Mouse (Mus musculus) gastrocnemius, adult 8-10 months (tissue): Measurements from ENCODE around the gene S100a3. TPM values are rescaled to one million over a fixed set of nuclear protein-coding genes. Genes with fewer than 3 reads are reported as not detected.

Experiments
- DNase-seq, 2 experiments: peaks; one replicate each; pipeline ENCODE4 v3.0.0; 2022; ENCODE audit warnings: low spot score in 2 of 2
- total RNA-seq, 4 experiments: library from RNA; stranded (reverse); gene quantifications; 2 replicates each; pipeline ENCODE4 v1.2.4; 2022

The S100a3 gene
- total RNA-seq = not detected

DNA sequence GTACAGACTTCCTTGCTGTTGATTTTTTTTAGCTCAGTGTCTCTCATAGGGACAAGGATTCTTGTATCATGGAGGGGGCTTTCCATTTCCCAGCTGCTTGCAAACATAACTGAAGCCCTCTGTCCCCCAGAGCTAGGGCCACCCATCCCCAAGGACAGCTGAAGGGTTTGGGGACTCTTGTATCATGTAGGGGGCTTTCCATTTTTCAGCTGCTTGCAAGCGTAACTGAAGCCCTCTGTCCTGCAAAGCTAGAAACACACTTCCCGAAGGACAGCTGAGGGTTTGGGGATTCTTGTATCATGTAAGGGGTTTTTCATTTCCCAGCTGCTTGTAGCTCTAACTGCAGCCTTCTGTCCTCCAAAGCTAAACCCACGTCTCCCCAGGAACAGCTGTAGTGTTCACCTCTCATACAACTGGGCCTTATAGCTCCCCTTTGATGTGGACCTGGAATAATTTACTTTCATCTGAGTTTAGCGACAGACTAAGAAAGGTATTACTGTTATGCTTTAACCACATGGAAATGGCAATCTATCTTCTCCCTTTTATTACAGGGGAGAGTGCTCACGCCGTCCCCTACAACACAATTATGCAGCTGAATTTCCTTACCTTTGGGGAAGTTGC, at the start of gene S100a3:
Gene S100a3, plus strand, starts transcription at position 571 of the 621 bp plus-strand sequence.
- DNase-seq = no peak

DNA sequence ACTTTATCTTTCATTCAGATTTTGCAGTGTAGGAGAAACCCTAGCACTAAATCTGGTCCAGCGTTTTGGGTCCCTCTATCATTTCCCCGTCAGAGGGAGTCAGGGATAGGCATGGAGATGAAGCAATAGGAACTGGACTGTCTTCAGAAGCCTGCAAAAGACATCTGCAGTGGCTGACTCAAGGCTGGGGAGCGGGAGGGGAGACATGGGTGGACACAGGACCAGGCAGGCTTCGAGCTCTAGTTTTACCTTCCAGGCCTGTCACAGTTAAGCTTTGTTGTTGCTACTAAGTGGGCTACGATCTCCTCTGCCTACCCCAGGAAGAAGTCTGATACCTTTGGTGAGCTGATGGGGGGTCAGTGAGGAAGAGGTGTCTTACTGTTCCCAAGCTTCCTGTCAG, 48.1 kb upstream of the S100a3 start:
- no peak for DNase-seq

GRCm38 (mm10) chr3:90512948-90513642, 47.3 kb upstream of the S100a3 start:
- no peak for DNase-seq

- DNase-seq = peak; percentile 52 to 64
Observed at GRCm38 (mm10) chr3:90513796-90514590, 46.4 kb upstream of the S100a3 start, which contains the start of the genes S100a1 and S100a13. Gene S100a1, minus strand, starts transcription at chr3:90514392. Gene S100a13, plus strand, starts transcription at chr3:90514435.

DNA sequence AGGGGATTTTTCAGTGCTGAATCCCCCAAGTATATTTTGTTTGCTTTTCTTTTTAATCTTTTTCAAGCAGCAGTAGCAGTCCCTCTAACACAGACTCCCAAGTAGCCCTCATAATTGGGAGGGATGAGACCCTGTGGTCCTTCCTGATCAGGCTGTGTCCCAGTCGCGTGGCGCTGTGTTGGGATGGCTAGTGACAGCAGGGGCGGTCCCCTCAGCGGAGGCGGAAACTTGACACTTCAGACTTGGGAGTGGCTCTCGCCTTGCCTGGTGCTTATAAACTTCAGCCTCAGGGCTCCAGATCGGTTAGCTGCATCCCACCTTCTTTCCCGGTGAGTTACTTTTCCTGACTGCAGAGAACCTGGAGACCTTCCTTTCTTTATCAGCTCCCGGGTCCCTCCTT, 45.7 kb upstream of the S100a3 start:
- peak; percentile 53 to 65 for DNase-seq

- no peak for DNase-seq
Observed at GRCm38 (mm10) chr3:90515242-90515641, 45.1 kb upstream of the S100a3 start.

- DNase-seq = no peak
Observed at GRCm38 (mm10) chr3:90515789-90516188, 44.6 kb upstream of the S100a3 start.

- no peak for DNase-seq
Observed at GRCm38 (mm10) chr3:90517711-90518110, 42.7 kb upstream of the S100a3 start.

DNA sequence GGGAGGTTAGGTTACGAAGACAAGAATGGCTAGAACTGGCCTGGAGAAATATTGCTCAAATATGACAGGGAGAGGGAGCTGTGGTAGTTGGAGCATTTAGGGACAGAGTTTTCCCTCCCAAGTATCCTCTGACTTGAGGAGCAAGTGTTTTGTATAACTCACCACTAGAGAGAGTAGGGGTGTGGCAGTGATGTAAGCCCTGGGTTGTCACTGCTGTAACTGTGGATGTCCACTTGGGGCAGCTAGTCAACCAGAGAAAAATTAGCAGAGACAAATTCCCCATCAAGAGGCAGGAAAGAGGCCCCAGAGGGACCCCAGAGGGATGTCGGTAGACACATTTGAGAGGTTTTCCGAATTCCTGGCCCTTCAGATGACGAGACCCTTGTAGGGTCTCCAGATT, 35.0 kb upstream of the S100a3 start:
- no peak for DNase-seq

GRCm38 (mm10) chr3:90526076-90526475, 34.3 kb upstream of the S100a3 start:
- DNase-seq = no peak

DNA sequence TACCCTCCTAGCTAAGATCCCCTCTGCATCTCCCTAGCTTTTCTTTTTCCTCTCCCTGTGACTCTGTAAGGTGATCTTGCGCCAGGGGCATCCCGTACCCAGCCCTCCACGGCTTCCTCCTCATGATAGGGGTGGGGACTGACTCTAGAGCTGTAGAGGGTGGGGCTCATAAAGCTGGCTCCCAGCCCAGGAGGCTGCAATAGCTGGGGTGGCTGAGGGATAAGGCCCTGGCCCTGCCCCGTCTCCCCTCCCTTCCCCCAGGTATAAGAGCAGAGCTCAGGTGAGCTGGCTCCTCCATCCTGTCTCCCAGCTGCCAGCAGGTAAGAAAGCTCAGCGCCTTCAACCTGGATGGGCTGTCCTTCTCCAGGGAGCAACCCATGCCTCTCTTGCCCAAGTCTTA, 33.8 kb upstream of the S100a3 start, which contains the start of gene S100a14:
Gene S100a14, plus strand, starts transcription at position 277 of the 400 bp plus-strand sequence.
- DNase-seq = no peak

- no peak for DNase-seq
Observed at GRCm38 (mm10) chr3:90527291-90527873, 33.0 kb upstream of the S100a3 start.

DNA sequence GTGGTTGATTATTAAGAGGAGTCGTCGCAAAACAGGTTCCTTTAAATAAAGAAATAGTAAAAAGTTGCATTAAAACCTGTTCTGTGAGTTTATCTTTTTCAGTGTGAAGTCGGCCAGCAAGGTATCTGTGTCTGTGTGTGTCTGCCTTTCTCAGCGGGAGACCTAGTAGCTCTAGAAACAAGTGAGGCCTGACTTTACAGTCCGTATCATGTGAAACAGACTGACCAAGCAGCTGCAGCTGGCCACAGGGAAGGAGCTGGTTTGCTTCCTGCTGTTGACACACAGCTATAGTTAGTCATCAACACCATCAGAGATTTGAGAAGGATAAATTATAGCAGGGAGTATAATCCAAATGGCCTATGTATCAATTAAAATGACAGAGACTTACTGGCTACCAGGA, 28.7 kb upstream of the S100a3 start:
- no peak for DNase-seq

GRCm38 (mm10) chr3:90535446-90535845, 24.9 kb upstream of the S100a3 start:
- DNase-seq = no peak

GRCm38 (mm10) chr3:90537141-90537904, 23.1 kb upstream of the S100a3 start, which contains the start of gene S100a16:
Gene S100a16, plus strand, starts transcription at chr3:90537254.
- peak; percentile 80 to 84 for DNase-seq

DNA sequence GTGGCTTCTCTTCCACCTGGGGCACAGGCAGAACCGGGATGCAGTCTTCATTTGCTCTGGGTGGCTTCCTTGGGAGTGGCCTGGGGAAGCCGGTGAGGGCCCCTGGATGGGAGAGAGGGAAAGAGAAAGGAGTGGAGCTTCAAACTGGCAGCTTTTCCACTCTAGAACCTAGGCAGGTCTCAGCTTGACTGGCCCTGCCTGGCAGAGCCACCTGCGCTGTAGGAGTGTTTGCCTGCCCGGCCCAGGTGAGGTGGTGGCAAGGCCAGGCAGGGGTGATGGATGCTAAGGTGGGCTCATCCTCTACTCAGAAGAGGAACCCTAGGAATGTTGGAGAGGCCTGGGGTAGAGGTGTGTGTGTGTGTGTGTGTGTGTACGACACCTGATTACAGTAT, 22.5 kb upstream of the S100a3 start:
- no peak for DNase-seq

DNA sequence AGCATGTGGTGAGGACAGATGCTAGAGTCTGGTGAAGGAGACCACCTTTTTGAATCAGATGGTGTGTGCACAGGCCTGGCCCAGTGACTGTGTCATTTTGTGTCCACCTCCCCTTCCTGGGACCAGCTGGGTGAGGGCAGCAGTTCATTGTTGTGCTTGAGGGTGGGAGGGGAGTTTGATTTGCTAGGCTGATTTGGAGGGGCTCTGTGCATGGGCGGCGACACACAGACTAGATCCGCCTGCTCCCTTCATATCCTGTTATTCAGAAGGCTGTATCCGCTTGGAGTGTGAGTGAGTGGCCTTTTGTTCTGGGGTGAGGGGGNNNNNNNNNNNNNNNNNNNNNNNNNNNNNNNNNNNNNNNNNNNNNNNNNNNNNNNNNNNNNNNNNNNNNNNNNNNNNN, 19.5 kb upstream of the S100a3 start:
- no peak for DNase-seq

- no peak for DNase-seq
Observed at GRCm38 (mm10) chr3:90549676-90550420, 10.5 kb upstream of the S100a3 start.

DNA sequence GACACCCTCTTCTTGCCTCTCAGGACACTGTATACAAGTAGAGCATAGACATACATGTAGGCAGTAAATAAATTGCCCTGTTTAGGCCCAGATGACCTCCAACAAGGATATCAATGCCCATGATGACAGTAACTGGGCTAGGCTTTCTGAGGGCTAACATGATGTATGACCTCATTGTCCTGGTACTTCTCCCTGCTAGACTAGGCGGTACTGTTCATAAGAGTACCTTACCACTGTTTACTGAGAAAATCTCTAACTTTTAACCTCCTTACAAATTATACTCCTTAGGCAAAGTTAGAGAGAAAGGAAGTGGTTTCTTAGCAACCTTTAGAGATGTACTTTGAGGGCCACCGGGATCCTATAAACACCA, 10.0 kb upstream of the S100a3 start:
- DNase-seq = no peak

DNA sequence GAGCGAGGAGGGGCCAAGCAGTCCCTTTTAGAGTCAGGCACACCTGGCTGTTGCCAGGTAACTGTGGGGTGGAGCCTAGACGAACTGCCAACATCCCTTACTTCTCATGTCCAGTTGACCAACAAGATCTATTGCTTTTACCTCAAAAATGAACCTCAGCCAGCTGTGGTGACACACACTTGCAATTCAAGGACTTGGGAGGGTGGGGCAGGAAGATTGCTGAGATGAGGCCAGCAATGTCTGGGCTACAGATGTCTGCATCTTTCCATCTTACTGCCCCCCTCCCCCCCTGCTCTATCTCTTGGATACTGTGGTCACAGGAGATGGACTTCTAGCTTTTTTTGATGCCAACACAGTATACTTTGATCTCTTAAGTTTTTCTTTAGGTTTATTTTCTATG, 8.1 kb upstream of the S100a3 start:
- DNase-seq = no peak
